Mouse (Mus musculus) cerebellum, postnatal 14 days (tissue): ENCODE results near the gene Cntnap5b.
A peak's percentile ranks its signal among the peaks of the same experiment; 100 is the strongest.

ENCODE experiments used
- DNase-seq, 2 experiments: peaks; one replicate each; pipeline ENCODE4 v3.0.0; 2021; ENCODE audit warnings: mixed read lengths in 2 of 2

Cntnap5b gene

GRCm38 (mm10) chr1:100180050-100180449 is 407.5 kb downstream of the Cntnap5b start:
- DNase-seq = peak; percentile 17 to 21

- peak; percentile 21 to 33 for DNase-seq
Observed at GRCm38 (mm10) chr1:100231980-100232608, 459.5 kb downstream of the Cntnap5b start.

GRCm38 (mm10) chr1:100251964-100252363 is 479.4 kb downstream of the Cntnap5b start:
- DNase-seq = no peak

- no peak for DNase-seq
Observed at GRCm38 (mm10) chr1:100310687-100311086, 538.1 kb downstream of the Cntnap5b start.

- no peak for DNase-seq
Observed at GRCm38 (mm10) chr1:100331066-100331465, 558.5 kb downstream of the Cntnap5b start.

- no peak for DNase-seq
Observed at GRCm38 (mm10) chr1:100369415-100370113, 597.0 kb downstream of the Cntnap5b start.

GRCm38 (mm10) chr1:100386252-100386651 is 613.7 kb downstream of the Cntnap5b start:
- no peak for DNase-seq

- DNase-seq = no peak
Observed at GRCm38 (mm10) chr1:100394034-100394433, 621.5 kb downstream of the Cntnap5b start.

- no peak for DNase-seq
Observed at GRCm38 (mm10) chr1:100416658-100417224, 644.2 kb downstream of the Cntnap5b start.

GRCm38 (mm10) chr1:100430038-100430774 is 657.6 kb downstream of the Cntnap5b start:
- no peak for DNase-seq

GRCm38 (mm10) chr1:100463877-100464276 is 691.3 kb downstream of the Cntnap5b start:
- no peak for DNase-seq

GRCm38 (mm10) chr1:100465226-100465625 is 692.7 kb downstream of the Cntnap5b start:
- DNase-seq = no peak

GRCm38 (mm10) chr1:100467595-100467994 is 695.0 kb downstream of the Cntnap5b start:
- no peak for DNase-seq

GRCm38 (mm10) chr1:100509866-100510265 is 737.3 kb downstream of the Cntnap5b start:
- no peak for DNase-seq
